Mouse (Mus musculus) heart, adult 2 months (tissue): ENCODE measurements around the gene Maml2.

ENCODE experiments used
- CTCF ChIP-seq: fragments of 200-600 bp; IDR thresholded peaks from 2 replicates; pipeline ENCODE4 v1.8.1; 2022; ENCODE audit warnings: antibody characterized with exemption, mild to moderate bottlenecking, moderate library complexity
- EP300 ChIP-seq: fragments of 200-500 bp; IDR thresholded peaks from 2 replicates; pipeline ENCODE4 v1.6.1; 2011; ENCODE audit warnings: low read depth, low read length, control low read depth; ENCODE audit not compliant: insufficient read depth
- POLR2A ChIP-seq: fragments of 200-500 bp; IDR thresholded peaks from 2 replicates; pipeline ENCODE4 v1.6.1; 2011; ENCODE audit warnings: mild to moderate bottlenecking, low read depth, low read length, control low read depth; ENCODE audit not compliant: insufficient read depth

- no peak for TF ChIP-seq EP300
- no peak for TF ChIP-seq CTCF
- TF ChIP-seq POLR2A: no peak
Measured at GRCm38 (mm10) chr9:13699781-13700116, 402.0 kb downstream of the Maml2 start.
